Mouse (Mus musculus) cerebellum, adult 11-12 months (tissue): ENCODE results near the gene Slc4a4.

Source experiments
- DNase-seq: peaks from one replicate; pipeline ENCODE4 v3.0.0; 2022

Slc4a4 gene

DNA sequence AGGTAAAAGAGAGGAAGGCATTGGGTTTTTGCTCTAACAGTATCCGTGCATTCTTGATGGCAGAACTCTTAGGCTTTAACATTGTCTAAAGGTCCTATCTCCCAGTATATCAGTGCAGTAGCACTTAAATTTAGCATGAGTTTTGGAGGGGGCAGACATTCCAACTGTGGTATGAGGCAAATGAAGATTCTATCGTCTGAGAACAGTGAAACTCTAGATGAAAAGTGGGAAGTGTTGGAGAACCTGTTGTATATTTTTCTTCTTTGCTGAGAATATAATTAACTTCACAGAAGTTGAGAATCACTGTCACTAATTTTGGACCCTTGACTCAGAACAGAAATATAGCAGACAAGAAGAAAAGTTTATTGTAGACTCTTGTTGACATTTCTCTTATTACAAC lies 128.2 kb downstream of the Slc4a4 start:
- no peak for DNase-seq

DNA sequence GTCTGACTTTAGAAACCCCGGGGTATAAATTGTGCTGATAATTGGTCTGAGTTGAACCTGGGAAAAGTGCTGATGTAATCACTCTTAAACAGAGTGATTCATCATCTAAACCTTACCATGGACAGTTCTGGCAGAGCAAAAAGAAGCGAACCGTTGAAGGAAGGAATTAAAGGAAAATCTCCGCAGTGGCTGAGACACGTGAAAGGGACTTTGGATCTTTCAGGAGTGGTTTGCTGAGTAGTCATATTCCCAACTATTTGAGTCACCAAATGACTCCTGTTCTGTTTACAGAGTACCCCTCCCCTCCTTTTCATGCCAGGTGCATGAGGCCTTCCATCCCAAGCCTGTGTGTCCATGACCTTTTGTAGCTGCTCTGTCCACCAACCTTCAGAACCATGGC lies 129.3 kb downstream of the Slc4a4 start:
- DNase-seq = no peak

DNA sequence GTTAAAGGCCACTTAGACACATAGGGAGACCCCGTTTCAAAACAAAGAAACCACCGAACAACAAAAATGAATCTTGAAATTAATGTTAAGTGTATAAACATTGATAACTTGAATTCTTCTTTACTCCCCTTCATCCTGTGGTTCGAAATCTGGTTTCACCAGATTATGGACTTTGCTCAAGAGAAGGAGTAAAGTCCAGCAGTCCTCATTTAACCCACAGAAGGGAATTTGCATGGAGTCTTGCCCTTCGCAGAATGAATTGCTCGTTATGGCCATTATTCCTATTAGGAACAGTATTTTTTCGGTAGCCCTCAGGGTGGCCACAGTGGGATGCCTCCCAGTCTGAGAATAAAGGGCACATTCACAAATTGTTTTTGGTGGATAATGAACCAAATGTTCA lies 131.9 kb downstream of the Slc4a4 start:
- no peak for DNase-seq

DNA sequence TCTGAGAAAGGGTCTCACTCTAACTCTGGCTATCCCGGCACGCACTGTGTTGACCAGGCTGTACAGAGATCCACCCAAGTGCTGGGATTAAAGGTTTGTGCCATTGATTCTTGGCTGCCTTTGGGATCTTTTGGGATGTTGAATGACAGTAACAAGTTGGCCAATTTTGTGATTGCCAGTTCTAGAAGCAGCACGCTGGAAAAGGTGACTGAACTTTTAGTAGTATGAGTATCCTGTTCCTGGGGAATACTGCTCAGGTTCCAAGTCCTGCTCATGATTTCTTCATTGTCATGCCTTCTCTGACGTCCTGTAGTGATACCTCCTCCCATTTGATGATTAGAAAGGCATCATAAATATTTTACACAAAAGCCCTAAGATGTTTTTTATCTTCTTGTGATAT lies 137.8 kb downstream of the Slc4a4 start:
- no peak for DNase-seq

DNA sequence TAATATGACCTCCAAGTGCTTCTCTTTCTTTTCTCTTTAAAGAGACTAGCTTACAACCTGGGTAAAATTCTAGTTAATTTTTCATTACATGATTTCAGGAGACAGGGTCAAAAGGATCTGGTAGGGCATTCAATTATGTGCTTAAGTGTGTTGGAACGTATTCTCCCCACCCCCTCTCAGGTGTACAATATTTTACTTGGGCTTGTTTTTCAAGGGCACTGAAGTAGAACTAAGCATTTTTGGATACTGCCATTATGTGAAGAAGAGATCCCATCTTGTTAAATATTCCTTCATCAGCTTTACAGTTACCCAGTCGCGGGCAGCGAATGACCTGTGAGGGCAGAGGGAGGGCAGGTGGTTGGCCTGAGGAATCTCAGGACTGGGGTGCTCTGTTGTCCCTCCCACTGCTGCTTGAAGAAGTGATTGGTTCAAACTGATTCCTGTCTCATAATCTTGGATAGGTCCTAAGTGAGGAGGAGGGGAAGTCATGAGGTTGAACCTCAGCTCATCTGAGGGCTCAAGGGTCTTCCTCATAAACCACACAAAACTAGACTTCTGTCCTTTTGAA lies 141.0 kb downstream of the Slc4a4 start:
- no peak for DNase-seq

DNA sequence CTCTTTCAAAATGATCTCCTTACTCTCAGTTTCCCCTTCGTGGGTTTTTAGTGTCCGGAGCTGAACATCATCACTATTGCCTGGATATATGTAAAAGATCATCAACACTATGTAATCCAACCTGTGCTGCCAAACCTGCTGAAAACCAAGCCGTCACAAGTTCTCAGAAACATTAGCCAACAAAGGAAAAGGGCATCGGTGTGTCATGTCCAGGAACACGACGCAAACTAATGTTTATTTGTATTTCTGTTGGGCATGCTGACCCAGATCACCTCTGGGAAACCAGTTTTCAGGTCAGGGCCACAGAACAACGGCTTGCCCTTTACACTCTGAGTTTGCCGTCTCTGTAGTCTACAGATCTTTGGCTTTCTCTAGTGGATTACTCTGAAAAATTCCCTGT lies 146.0 kb downstream of the Slc4a4 start:
- no peak for DNase-seq

DNA sequence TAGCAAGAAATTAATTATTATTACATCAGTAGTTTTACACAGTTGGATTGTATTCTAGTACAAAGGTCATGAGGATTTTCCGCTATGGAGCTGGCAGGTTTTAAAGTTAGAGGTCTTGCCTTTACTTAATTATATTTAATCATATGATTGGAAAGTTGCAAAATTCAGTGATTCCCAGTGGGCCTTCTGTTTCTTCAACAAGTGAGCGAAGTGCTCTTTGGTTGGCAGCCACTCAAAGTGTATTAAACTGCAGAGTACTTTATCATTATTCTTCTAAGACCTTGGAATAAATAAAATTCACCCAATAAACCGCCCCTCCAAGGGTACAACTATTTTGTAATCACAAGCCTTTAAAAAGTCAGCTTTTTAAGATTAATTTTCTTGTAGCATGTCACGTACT lies 146.6 kb downstream of the Slc4a4 start:
- no peak for DNase-seq

DNA sequence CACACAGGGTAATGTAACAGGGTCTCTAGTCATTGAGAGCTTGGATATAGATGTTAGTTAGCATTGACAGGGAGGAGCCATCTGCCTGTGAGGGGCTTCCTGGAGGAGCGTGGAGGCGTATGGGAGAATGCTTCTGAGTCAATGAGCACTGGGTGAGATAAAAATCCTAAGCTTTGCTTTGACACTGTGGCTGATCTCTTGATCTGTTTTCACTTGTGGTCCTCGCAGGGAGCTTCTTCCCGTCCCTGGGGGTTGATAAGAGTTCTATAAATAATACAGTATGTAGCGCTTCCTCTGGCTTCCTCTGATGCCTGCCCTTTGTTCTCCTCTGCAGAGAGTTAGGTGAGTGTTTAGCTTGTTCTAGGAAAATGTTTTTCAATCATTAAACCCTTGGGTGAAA lies 149.5 kb downstream of the Slc4a4 start:
- no peak for DNase-seq

DNA sequence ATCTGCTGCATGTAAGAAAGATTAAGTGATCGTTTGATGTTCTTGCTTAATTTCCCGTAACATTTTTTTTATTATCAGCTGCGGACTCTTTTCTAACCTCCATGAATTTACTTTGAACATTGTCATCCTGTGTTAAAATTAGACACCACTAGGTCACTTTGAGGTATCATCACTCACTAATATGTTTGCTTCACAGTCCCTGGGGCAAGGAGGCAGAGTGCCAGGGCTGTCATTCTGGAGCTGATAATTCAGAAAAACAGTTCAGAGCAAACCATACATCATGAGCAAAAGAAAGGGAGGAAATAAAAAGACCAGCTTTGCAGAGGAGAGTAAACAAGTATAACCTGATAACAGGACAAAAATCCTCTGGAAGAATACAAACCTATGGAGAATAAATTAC lies 154.2 kb downstream of the Slc4a4 start:
- no peak for DNase-seq

DNA sequence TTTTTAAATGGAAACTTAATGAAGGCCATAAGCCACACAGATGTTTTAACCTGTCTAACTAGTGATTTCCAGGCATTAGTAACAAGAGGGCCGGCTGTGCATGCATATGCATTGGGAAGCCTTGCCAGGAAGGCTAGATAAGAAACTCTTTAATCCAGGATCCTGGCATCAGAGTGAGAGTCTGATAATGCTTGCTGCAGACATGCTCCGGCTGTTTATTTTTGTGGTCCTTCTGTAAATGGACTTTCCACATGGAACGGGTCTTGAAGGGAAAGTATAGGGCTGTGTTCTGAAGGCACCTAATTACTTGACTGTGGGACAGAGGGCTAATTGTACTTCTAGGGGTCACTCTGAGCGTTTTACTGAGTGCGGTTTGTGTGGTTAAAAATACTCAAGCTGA lies 157.2 kb downstream of the Slc4a4 start:
- no peak for DNase-seq

DNA sequence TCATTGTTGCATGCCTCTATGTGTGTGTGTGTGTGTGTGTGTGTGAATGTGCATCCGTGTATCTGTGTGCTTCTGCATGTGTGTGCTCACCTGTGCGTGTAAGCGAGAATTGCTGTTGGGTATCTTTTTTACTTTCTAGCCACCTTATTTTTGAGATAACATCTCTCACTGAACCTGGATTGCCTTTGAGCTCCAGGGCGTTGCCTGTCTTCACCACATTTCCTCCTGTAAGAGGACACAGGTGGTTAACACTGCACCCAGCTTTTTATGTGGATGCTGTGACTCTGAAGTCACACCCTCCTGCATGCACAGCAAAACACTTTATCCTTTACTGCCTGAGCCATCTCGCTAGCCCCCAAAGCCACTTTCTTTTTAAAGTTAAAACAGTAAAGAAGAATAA lies 158.2 kb downstream of the Slc4a4 start:
- no peak for DNase-seq

DNA sequence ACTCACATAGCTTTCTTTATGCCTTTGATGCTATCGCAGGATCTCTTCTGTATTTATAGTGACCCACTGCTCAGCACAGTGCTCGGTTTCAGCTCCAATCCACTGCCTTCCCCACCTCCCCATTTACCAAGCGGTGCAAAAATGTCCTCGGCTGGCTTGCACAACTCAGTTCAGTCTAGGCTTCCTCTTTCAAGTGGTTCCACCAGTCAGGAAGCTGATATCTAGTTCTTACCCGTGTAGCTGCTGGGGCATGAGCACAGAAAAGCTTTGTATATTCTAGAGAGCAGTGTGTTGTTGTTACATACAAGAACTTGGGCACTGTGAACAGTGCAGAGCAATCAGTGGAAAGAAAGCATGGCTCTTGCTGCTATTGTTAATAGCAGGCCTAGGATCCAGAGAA lies 165.0 kb downstream of the Slc4a4 start:
- DNase-seq = no peak

DNA sequence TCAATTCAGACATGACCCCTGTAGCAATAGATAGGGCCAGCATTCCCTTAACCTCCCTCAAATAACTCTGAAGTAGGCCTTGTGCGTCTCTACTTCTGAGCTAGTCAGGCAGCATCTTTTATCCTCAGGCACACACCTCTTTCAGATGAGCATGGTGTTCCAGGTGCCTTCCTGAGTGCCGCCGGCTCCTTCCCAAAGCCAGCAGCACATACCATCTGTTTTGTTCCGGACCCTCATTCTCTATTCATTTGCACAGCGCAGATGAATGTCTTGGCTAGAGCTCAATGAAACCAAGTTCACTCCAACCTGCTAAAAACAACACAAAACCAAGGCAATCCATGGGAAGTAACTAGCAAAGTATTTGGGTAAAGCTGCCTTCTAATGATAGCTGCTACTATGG lies 165.6 kb downstream of the Slc4a4 start:
- peak; percentile 78 for DNase-seq

DNA sequence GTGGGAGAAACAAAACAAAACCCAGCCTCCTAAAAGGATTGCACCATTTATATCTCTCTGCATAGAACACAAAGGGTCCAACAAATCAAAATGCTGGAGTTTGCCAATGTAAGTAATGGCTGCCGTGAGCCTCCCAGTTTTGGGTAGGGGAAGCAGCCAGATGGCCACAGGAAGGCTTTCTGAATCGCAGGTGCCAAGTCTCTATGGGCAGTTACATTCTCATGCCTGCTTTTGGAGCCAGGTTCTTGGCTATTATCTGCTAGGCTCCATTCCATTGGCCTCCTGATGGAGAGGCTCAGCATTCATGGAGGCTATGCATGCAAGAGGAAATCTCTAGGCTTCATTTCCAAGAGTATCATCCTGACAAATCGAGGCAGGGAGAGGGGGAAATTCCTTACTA lies 169.0 kb downstream of the Slc4a4 start:
- peak; percentile 92 for DNase-seq

DNA sequence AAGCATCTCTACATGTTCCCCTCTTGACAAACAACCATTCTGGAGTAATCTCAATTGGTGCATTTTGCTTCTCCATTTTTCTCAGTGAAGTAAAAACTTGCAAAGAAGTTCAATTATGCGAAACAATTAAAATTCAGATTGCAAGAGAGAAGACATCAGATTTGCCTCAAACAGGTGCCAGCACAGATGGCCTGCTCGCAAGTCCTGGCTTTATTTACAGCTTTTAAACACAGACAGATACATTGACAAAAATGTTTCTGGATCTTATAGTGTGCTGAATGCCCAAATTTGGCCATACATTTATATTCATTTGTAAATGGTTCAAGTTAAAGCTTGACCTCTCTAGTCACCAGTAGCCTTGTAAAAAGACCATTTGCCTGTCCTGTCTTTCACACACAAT lies 169.8 kb downstream of the Slc4a4 start:
- peak; percentile 80 for DNase-seq

DNA sequence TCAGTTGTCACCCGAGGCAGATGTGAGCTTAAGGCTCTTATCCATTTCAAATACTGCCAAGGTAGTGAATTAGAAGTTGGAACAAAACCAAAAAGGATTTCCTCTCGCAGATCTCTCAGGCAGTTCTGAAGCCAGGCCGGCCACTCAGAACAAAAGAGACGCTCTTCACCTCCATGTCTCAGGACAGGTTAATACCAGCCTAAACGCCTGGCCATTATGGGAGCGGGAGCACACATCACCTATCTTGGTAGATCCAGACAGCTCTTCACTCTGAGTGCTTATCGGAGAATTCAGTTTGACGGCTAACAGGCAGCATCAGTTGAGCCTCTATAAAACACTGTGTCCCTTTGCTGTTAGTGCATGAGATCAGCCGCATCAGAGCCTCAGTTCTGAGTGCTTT lies 174.5 kb downstream of the Slc4a4 start:
- DNase-seq = no peak

DNA sequence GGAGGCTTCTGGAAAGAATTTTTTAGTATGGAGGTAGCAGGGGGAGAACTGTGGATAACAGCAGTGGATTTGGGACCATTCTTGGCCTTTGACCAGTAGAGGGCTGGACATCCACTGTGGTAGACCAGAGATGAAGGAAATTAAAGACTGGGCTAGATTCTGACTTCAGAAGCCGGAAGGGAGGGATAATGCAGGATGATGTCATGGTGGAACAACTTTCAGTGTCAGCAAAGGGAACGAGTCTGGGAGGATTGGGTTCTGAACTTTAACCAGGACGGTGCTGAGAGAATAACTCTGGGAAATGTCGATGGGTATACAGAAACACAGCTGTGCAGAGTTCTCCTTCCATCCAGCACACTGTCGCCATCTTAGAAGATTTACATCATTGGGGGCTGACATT lies 175.7 kb downstream of the Slc4a4 start:
- DNase-seq = no peak

DNA sequence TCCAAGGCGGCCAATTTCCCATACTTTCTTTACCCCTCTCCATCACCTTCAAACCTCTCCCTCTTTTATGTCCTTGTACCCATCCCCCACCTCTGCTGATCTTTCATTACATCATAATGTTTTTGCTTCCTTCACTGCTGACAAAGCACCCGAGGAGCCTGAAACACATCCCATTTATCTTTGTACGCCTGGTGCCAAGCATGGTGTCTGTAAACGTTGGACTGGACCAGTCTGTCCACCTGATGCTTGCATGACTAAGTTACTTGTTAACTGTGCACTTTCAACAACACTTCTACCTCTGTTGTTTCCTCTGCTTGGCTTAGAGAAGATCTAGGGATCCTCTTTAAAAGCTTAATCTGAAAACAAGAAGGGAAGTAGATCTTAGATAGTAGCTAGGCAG lies 180.5 kb downstream of the Slc4a4 start:
- DNase-seq = no peak

DNA sequence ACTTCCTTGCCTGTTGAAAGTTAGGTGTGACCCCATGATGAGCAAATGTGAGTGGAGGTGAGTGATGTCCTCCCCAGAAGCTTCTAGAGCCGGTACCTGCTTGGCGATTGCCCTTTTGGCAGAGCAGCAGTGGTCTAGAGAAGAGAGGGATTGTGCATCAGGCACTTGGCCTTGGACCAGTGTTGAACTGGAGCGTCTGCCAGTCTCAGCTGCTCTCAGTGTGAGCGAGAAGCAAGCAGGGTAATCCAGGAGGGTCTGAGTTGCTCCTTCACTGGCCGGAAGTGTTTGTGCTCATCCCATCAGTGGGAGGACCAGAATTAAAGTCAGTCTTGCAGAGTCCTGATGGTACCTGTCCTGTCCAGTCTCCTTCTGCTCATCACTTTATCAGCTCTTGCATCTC lies 181.5 kb downstream of the Slc4a4 start:
- DNase-seq = peak; percentile 85

DNA sequence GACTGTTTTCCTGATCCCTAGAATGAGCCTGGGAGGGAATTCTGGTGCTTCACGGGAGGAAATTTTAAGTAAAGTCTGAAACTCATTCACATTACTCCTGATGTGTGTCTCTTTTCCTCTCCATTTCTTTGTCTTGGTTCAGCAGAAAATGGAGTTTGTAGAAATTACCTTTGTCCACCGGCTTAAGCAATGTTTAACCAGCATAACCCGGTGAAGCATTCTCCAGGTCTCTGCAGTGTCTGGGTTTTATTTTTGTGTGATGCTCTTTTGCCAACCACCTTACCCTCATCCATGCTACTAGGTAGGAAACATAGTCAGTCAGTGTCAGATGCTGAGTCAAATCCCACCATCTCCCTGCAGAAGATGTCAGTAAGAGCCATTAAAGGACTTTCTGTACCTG lies 183.4 kb downstream of the Slc4a4 start:
- no peak for DNase-seq

DNA sequence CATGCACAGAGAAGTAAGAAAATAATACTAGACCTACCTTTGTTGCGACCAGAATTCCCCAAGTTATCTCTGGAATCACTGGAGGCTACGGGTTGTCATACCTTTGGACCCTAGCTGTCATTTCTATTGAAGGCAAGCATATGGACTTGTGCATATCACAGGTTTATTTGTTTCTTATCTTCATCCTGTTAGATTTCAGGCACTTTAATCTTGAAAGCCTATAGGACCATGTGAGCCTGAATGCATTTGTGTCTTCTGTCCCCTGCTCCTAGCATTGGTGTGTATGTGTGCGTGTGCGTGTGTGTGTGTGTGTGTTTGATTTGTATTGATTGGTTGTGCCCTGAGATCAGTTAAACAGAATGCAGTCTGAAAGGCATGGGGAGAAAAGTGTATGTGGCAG lies 185.3 kb downstream of the Slc4a4 start:
- DNase-seq = no peak

DNA sequence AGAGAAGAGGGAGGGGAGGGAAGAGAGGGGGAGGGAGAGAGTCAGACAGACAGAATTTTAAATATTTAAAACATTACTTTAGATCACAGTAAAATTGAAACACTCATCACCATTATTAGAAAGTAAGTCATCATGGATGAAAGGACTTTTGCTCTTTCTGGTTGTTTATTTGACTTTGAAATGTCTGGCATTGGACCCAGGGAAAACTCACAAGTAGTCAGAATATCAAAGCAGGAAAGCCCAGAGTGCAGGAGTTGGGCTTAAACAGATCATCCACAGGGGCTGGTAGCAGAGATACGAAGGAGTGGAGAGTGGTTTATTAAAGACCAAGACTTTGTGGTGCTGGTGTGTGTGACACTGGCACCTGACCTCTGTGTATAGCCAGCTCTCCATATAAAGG lies 191.1 kb downstream of the Slc4a4 start:
- DNase-seq = no peak

DNA sequence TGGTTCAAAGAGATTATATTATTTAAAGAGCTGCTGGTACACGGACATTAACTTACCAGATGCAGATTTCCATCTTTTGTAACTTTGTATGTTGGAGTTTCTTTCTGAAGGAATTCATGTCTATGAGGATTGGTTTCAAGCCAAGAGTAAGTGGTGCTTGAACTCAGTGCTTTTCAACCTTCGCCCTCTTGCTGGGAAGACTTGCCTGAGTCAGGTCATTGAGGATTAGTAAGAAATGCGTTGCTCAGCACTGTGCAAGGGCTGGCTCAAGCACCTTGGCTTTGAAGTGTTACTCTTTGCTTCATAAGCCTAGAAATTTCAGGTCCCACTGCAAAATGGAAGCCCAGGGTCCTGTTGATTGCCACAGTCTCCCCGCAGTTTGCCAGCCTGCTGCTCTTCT lies 196.9 kb downstream of the Slc4a4 start:
- DNase-seq = no peak

DNA sequence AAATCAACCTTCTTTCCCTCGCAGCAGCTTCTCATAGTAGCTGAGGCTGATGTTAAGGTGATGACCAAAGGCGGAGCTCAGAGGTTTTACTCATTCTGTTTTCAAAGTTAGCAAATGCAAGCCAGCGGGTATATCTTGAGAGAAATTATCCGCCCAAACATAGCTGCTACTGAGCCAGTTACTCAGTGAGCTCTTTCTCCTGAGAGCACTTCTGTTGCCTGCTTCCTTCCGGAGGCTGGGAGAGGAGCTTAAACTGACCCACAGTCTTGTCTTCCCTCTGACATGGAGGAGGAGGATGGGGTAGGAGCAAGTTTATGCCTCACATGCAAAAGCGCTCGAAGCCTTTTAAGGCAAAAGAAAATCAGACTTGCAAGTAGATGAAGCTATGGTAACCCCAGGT lies 201.3 kb downstream of the Slc4a4 start:
- no peak for DNase-seq

DNA sequence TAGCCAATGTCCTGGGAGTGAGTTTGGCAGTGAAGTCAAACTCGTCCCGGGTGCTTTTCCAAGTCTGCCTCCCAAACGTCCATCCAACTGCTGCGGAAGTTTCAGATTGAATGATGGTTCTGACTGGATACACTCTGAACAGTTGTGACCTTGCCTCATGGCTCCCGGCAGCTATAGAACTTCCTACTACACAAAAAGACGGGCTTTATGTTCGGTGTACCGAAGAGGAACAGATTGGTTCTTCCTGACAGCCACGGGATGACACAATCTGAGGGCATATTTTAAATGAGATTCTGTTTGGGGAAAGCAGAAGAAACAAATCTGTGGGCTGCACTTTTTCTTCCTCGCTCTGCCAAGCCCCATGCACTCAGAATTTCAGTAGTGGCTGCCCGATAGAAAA lies 201.8 kb downstream of the Slc4a4 start:
- no peak for DNase-seq

DNA sequence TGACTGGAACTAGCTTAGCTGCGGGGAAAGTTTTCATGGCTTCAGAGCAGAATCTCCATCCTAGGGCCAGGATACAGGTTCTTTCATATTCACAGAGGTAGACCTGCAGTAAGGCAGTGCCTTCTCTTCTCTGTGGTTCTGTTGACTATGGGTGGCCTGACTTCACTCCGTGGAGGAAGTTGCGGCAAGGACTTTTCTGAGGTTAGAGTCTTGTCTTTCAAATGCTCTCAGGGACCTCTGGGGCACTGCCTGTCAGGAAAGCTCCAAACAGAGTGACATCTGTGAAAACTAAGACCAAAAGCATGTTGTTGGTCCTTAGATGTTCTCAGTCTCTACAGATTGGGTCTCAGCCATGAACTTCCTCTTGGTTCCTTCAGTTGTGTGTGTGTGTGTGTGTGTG lies 203.5 kb downstream of the Slc4a4 start:
- DNase-seq = no peak
